Mouse (Mus musculus) forebrain, embryonic 10.5 days (tissue): ENCODE data around the gene Timp2. TPM values are rescaled to one million over a fixed set of nuclear protein-coding genes. Genes with fewer than 3 reads are reported as not detected.

Source experiments
- polyA plus RNA-seq: library from polyadenylated mRNA; unstranded; fragments of >200 nt; fragmentation: Nextera tagmentation; extraction: Ambion mirVana; gene quantifications from 2 replicates; pipeline ENCODE4 v1.2.1, GENCODE M21; 2016

The Timp2 gene
- polyA plus RNA-seq, 1 experiment from 2014 or later, result 31.3 TPM

Other genes with a start within 250 kb of the Timp2 start
- 0.18 and 0.27 TPM in 2 replicates for gene Dnah17, start 225.1 kb downstream of the Timp2 start, polyA plus RNA-seq
- 10.1 and 11.5 TPM in 2 replicates for gene Cyth1, start 107.1 kb downstream of the Timp2 start, polyA plus RNA-seq
- 22.9 and 24.6 TPM in 2 replicates for gene Usp36, start 65.5 kb downstream of the Timp2 start, polyA plus RNA-seq
- 0.16 and 0.26 TPM in 2 replicates for gene Cep295nl, start 13.2 kb downstream of the Timp2 start, polyA plus RNA-seq
- 0.47 and 1.0 TPM in 2 replicates for gene Lgals3bp, start 46.4 kb upstream of the Timp2 start, polyA plus RNA-seq
- 19.0 and 19.2 TPM in 2 replicates for gene Cant1, start 63.3 kb upstream of the Timp2 start, polyA plus RNA-seq
- 1.5 and 2.3 TPM in 2 replicates for gene C1qtnf1, start 72.5 kb upstream of the Timp2 start, polyA plus RNA-seq
- gene Engase, start 121.1 kb upstream of the Timp2 start, polyA plus RNA-seq, result 7.1 and 7.9 TPM in 2 replicates